Mouse (Mus musculus): ENCODE measurements around the gene Zfhx3. TPM values are rescaled to one million over a fixed set of nuclear protein-coding genes. Genes with fewer than 3 reads are reported as not detected.

The Zfhx3 gene
- polyA plus RNA-seq, 1 experiment from 2014 or later: 60.2 TPM

- WGBS: 13% methylated on average over 8 of the region's 8 CpGs
- peak; percentile 69; the same call in 1 of the 2 replicates for ATAC-seq (replicated peaks)
- Histone ChIP-seq H3K4me2 (peak overlapping the region; percentile 4; the same call in 1 of the 2 replicates), H3K4me3 (no peak overlapping the region), H3K27ac (no peak overlapping the region), H3K4me1 (peaks cover 25% of the 10 kb centered on the region; the same call in 1 of the 2 replicates), H3K27me3 (replicated peaks) (0 out of 2 replicates have a peak, but pooled peaks cover 3% of the 10 kb centered on the region), H3K9ac (no peak overlapping the region), H3K36me3 (replicated peaks) (no peaks in the 10 kb centered on the region), H3K9me3 (no peaks in the 10 kb centered on the region)
Measured at GRCm38 (mm10) chr8:108450847-108451246, 508.4 kb downstream of the Zfhx3 start.

- Histone ChIP-seq H3K4me3 (no peak overlapping the region), H3K4me1 (peaks cover 25% of the 10 kb centered on the region; the same call in 1 of the 2 replicates), H3K36me3 (replicated peaks) (no peaks in the 10 kb centered on the region), H3K9me3 (peaks cover 7% of the 10 kb centered on the region; the same call in 1 of the 2 replicates), H3K27me3 (replicated peaks) (no peaks in the 10 kb centered on the region), H3K9ac (no peak overlapping the region), H3K27ac (peak overlapping the region; percentile 59), H3K4me2 (no peak overlapping the region)
- ATAC-seq (replicated peaks): peak; percentile 65; the same call in 1 of the 2 replicates
- 18% methylated on average over 18 of the region's 18 CpGs for WGBS
Measured at GRCm38 (mm10) chr8:108454561-108455311, 512.3 kb downstream of the Zfhx3 start.

- peak; percentile 85 for ATAC-seq (replicated peaks)
- no peaks in the 10 kb centered on the region for H3K9me3 ChIP-seq
- H3K4me1 ChIP-seq: peaks cover 34% of the 10 kb centered on the region
- no peaks in the 10 kb centered on the region for H3K36me3 ChIP-seq (replicated peaks)
- H3K27me3 ChIP-seq (replicated peaks): no peaks in the 10 kb centered on the region
- peak overlapping the region; percentile 81 for H3K27ac ChIP-seq
- H3K4me2 ChIP-seq: no peak overlapping the region
- no peak overlapping the region for H3K9ac ChIP-seq
- WGBS: 27% methylated on average over 5 of the region's 6 CpGs
- no peak overlapping the region for H3K4me3 ChIP-seq
Measured at GRCm38 (mm10) chr8:108466653-108467052, 524.2 kb downstream of the Zfhx3 start.

GRCm38 (mm10) chr8:108467172-108468035 lies 525.0 kb downstream of the Zfhx3 start:
- peaks cover 34% of the 10 kb centered on the region for H3K4me1 ChIP-seq
- no peaks in the 10 kb centered on the region for H3K36me3 ChIP-seq (replicated peaks)
- WGBS: 44% methylated on average over 19 of the region's 19 CpGs
- ATAC-seq (replicated peaks): peak; percentile 57
- no peak overlapping the region for H3K4me2 ChIP-seq
- H3K27me3 ChIP-seq (replicated peaks): no peaks in the 10 kb centered on the region
- no peaks in the 10 kb centered on the region for H3K9me3 ChIP-seq
- no peak overlapping the region for H3K4me3 ChIP-seq
- H3K9ac ChIP-seq: no peak overlapping the region
- H3K27ac ChIP-seq: peak overlapping the region; percentile 81

- no peaks in the 10 kb centered on the region for H3K36me3 ChIP-seq (replicated peaks)
Measured at GRCm38 (mm10) chr8:108470269-108470668, 527.8 kb downstream of the Zfhx3 start.

GRCm38 (mm10) chr8:108474556-108474955 lies 532.1 kb downstream of the Zfhx3 start:
- no peak overlapping the region for H3K27ac ChIP-seq
- 83% methylated on average over 10 of the region's 10 CpGs for WGBS
- ATAC-seq (replicated peaks): no peak
- no peak overlapping the region for H3K9ac ChIP-seq
- peaks cover 1% of the 10 kb centered on the region for H3K4me1 ChIP-seq
- H3K9me3 ChIP-seq: no peaks in the 10 kb centered on the region
- H3K27me3 ChIP-seq (replicated peaks): no peaks in the 10 kb centered on the region
- no peaks in the 10 kb centered on the region for H3K36me3 ChIP-seq (replicated peaks)
- no peak overlapping the region for H3K4me3 ChIP-seq
- H3K4me2 ChIP-seq: no peak overlapping the region

More at GRCm38 (mm10) chr8:108470269-108470668, 527.8 kb downstream of the Zfhx3 start:
- 94% methylated on average over 3 of the region's 3 CpGs for WGBS
- Histone ChIP-seq H3K9me3 (no peaks in the 10 kb centered on the region), H3K27ac (no peak overlapping the region), H3K4me3 (no peak overlapping the region), H3K4me1 (peaks cover 34% of the 10 kb centered on the region), H3K9ac (no peak overlapping the region), H3K4me2 (no peak overlapping the region), H3K27me3 (replicated peaks) (no peaks in the 10 kb centered on the region)
- ATAC-seq (replicated peaks): no peak

- 94% methylated on average over 8 of the region's 8 CpGs for WGBS
- H3K4me2 ChIP-seq: no peak overlapping the region
- H3K9me3 ChIP-seq: no peaks in the 10 kb centered on the region
- no peak overlapping the region for H3K9ac ChIP-seq
- H3K4me3 ChIP-seq: no peak overlapping the region
- no peak overlapping the region for H3K27ac ChIP-seq
- no peak for ATAC-seq (replicated peaks)
- no peaks in the 10 kb centered on the region for H3K27me3 ChIP-seq (replicated peaks)
- peaks cover 22% of the 10 kb centered on the region for H3K4me1 ChIP-seq
- no peaks in the 10 kb centered on the region for H3K36me3 ChIP-seq (replicated peaks)
Measured at GRCm38 (mm10) chr8:108478131-108478530, 535.7 kb downstream of the Zfhx3 start.

- no peak overlapping the region for H3K4me3 ChIP-seq
- no peak overlapping the region for H3K9ac ChIP-seq
- H3K27me3 ChIP-seq (replicated peaks): no peaks in the 10 kb centered on the region
- no peaks in the 10 kb centered on the region for H3K36me3 ChIP-seq (replicated peaks)
- ATAC-seq (replicated peaks): no peak
- WGBS: 50% methylated on average over 12 of the region's 12 CpGs
- H3K27ac ChIP-seq: peak overlapping the region; percentile 95
- no peak overlapping the region for H3K4me2 ChIP-seq
- peaks cover 29% of the 10 kb centered on the region for H3K4me1 ChIP-seq
- H3K9me3 ChIP-seq: no peaks in the 10 kb centered on the region
Measured at GRCm38 (mm10) chr8:108480141-108480540, 537.7 kb downstream of the Zfhx3 start.

GRCm38 (mm10) chr8:108481167-108481815 lies 538.8 kb downstream of the Zfhx3 start:
- peak; percentile 96 for ATAC-seq (replicated peaks)
- peaks cover 29% of the 10 kb centered on the region for H3K4me1 ChIP-seq
- peak overlapping the region; percentile 95 for H3K27ac ChIP-seq
- no peak overlapping the region for H3K4me2 ChIP-seq
- no peaks in the 10 kb centered on the region for H3K36me3 ChIP-seq (replicated peaks)
- peak overlapping the region; percentile 30; the same call in 1 of the 2 replicates for H3K9ac ChIP-seq
- no peaks in the 10 kb centered on the region for H3K9me3 ChIP-seq
- WGBS: 16% methylated on average over 11 of the region's 11 CpGs
- H3K27me3 ChIP-seq (replicated peaks): no peaks in the 10 kb centered on the region
- no peak overlapping the region for H3K4me3 ChIP-seq

GRCm38 (mm10) chr8:108496101-108496500 lies 553.7 kb downstream of the Zfhx3 start:
- 43% methylated on average over 12 of the region's 12 CpGs for WGBS
- ATAC-seq (replicated peaks): peak; percentile 30; the same call in 1 of the 2 replicates

GRCm38 (mm10) chr8:108506779-108507178 lies 564.3 kb downstream of the Zfhx3 start:
- Histone ChIP-seq H3K9ac (no peak overlapping the region), H3K4me1 (peaks cover 11% of the 10 kb centered on the region), H3K4me3 (no peak overlapping the region), H3K4me2 (no peak overlapping the region), H3K36me3 (replicated peaks) (no peaks in the 10 kb centered on the region), H3K27me3 (replicated peaks) (peaks cover 3% of the 10 kb centered on the region; the same call in 1 of the 2 replicates), H3K9me3 (no peaks in the 10 kb centered on the region), H3K27ac (no peak overlapping the region)
- WGBS: 90% methylated on average over 3 of the region's 3 CpGs
- ATAC-seq (replicated peaks): no peak

More at GRCm38 (mm10) chr8:108496101-108496500, 553.7 kb downstream of the Zfhx3 start:
- no peaks in the 10 kb centered on the region for H3K9me3 ChIP-seq
- H3K4me3 ChIP-seq: no peak overlapping the region
- H3K4me1 ChIP-seq: peaks cover 15% of the 10 kb centered on the region
- H3K36me3 ChIP-seq (replicated peaks): no peaks in the 10 kb centered on the region
- H3K4me2 ChIP-seq: 0 out of 2 replicates have a peak overlapping the region, but pooled peaks have one; percentile 1
- 0 out of 2 replicates have a peak overlapping the region, but pooled peaks have one; percentile 10 for H3K9ac ChIP-seq
- H3K27me3 ChIP-seq (replicated peaks): no peaks in the 10 kb centered on the region
- H3K27ac ChIP-seq: peak overlapping the region; percentile 74

Measured in midbrain, embryonic 15.5 days (tissue).